Mouse (Mus musculus) T-cell, adult 2 months (primary cell): ENCODE data around the gene Pde4d.

Source experiments
- DNase-seq: peaks from one replicate; pipeline ENCODE4 v3.0.0; 2022; ENCODE audit warnings: low spot score

The Pde4d gene

DNA sequence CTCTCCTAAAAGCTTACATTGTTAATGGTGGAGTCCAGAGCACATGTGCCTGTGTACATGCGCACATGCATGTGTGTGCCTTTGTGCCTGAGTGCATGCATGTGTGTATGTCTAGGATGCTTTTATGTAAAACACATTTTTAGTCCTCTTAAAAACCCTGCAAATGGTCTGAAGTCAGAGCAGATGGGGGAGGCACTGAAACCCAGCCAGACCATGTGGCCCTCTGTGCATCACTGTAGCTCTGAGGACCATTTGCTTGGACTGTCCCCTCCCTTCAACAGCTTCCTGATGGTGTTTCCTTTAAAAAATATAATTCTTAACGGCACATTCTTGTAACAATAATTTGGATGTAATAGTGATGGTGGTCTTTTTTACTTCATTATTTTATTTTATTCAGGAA lies 1177.5 kb downstream of the Pde4d start:
- no peak for DNase-seq

DNA sequence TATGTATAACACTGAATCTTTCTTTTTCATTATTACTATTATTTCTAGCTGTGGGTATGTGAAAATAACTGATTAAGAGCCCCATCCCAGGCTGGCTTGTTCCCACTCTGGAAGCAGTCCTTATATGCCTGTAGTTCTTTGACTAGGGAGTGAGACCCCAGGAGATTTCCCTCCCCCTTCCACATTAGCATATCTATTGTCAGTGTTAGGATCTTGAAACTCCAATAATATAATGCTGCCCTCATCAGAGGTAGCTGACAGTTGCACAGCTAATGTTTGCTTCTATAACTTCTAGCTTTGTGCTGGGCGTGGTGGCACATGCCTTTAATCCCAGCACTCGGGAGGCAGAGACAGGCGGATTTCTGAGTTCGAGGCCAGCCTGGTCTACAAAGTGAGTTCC lies 1178.9 kb downstream of the Pde4d start:
- no peak for DNase-seq

DNA sequence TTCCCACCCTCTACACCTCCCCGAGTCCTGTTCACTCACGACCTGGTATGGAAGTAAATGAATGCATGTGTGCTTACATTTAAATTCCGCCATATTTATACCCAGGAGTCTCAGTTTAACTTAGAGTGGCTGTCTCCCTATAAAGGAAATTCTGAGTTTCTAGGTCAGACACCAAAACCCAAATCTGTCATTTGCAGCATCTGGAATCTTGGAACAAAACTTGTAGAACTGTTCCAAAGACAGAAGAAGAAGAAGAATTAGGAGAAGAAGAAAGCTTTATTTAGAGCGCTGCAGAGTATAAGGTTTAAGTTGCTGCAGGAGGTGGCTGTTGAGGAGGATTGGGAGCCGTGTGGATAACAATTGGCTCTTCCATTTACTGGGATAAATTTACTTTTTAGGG lies 1179.5 kb downstream of the Pde4d start:
- DNase-seq = no peak

DNA sequence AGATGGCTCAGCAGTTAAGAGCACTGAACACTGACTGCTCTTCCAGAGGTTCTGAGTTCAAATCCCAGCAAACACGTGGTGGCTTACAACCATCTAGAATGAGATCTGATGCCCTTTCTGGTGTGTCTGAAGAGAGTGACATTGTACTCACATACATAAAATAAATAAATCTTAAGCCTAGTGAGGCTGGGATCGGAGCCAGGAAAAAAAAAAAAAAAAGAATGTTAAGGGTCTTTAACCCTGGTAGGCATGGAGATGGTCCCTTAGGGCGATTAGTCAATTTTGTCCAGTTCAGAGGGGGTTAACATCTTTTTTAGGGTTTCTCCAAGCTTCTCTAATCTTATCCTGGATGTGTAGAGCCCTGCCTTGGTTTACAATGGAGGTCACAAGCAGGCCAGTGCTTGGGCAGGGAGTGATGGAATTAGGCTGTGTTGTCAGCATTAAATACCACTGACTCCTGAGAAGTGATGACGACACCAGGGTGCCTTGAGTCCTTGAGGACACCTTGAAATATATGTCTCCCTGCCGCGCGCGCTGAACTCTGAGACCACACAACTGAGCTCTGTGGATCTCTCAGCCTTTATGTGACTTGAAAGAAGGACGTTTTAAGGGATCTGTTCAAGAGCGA lies 1181.8 kb downstream of the Pde4d start:
- DNase-seq = no peak

DNA sequence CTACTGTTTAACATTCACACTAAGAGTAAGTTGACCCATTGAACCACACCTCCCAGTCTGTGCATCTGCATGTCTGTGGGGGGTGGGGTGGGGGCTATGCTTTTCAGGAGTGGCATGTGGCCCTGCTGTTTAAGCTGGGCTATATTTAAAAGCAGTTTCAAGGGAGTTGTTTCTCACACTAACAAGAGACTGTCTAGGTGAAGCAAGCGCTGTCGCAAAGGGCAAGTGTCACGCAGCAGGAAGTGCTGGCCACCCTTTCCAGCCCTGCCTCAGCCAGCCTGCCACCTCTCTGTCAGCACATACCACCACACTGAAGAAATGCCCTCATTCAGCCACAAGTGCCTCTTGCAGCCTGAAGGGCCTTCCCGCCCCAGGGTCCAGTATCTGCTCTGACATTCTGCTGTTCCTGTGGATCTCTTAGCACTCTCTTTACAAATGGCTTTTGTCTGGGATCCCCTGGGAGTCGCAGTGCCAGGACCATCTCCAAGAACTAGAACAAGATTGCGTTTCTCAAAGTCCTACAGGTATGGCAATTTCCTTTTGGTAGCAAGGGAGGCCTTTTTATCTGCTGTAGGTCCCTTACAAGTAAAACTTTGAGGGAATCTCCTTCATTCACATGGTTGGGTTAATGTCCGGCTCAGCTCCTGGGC lies 1182.8 kb downstream of the Pde4d start:
- DNase-seq = no peak

DNA sequence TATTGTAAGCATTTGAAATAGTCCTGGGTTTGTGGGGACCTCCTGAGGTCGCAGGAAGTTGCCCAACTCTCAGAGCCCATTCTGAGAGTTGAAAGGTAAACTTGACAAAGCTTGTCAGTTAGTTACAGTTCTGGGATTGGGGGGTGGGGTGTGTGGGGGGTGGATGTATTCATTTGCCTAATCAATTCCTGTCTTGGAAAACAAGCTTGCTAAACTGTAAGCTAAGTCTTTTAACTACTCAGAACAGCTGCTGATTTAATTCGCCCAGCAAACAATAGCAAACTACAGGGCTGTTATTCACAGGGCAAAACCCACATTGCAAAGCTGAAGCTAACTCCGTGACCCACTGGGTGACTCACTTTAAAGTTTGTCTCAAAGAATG lies 1183.3 kb downstream of the Pde4d start:
- DNase-seq = no peak

DNA sequence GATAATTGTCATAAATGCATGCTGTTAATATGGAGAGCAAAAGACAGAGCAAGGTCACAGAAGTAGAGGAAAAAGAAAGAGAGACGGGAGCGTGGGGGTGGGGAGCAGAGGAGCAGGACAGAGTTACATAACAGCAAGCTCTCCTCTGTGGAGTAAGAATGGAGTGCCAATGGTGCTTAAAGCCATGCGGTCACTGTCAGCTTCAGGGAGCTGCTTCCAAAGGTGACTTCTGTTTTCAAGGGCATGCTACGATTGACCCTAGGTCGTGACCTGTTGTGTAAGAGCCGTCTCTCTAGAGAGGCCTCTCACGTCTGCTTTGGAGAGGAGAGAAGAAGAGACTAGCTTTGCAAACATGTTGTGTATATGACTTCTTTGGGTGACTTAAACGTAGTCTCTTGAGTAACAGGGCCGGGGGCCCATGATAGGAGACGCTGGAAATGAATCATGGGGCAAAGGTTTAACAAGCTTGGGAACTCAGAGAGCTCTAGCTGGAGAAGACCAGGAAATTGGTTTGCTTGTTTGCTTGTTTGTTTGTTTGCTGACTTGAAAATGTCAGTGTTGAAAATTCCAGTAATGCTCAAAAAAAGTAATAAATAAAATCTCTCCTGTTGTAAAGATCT lies 1186.3 kb downstream of the Pde4d start:
- DNase-seq = no peak

DNA sequence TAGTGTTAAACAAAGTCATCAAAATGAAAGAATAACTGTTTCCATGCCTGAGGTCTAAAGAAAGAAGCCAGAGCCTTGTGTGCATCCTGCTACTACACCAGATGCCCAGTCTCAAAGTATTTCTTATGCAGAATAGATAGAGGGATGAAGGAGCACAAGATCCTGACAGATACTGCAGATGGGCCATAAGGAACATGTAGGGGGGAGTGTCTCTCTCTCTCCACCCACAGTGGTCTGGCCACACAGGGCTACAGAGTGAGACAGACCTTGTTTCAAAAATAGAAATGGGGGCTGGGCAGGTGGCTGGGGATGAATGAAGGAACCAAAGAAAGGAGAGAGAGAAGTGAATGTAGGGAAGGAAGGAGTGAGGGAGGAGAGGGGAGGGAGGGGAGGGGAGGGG lies 1188.5 kb downstream of the Pde4d start:
- DNase-seq = no peak

DNA sequence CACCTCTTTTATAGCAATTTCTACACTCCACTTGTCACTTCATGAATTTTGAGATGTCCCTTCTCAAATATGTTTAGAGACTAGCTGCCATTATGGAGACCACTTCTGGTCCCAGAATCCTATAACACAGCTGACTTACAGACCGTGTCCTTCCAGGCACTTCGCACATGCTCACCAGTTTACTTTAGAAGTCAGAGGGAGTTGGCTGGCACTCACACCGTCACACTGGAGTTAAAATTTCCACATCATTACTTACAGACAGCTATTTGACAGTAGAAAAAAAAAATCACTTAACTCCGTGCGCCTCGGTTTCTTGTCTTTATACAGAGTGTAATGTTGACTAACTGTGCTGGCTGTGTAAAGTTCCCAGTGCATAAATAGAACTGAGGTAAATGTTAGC lies 1189.5 kb downstream of the Pde4d start:
- DNase-seq = no peak

DNA sequence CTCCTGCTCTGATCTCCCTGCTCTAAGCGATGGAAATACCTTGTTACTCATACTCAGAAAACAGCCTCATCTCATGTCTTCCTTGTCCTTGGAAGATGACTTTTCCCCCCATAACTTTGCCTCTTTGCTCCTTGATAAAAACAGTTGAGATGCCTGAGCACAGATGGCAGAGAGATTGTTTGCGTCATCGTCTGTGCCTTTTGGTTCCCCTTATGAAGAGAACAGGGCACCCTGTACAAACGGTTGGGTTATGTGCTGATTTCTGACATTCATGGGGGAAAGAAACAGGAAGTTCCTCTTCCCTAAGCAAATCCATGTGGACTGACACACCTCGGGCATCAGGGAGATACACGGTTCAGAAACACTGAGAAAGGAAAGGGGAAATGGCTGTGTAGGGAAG lies 1191.8 kb downstream of the Pde4d start:
- DNase-seq = no peak

DNA sequence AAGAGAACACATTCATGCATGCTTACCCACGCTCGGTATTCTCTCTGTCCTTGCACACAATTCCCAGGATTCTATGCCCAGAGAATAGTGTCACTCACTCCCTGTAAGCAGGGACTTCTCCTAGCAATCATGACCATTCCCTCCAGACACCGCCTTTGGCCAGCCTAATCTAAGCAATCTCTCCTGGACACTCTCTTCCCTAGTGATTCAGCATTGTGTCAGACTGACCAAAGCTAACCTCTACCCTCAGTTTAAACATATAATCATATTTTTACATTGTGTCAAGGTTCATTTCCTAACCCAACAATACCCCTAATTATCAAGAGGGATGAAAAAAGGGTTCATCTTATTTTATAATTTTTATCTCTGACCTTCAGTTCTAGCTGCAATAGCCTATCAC lies 1193.7 kb downstream of the Pde4d start:
- no peak for DNase-seq

DNA sequence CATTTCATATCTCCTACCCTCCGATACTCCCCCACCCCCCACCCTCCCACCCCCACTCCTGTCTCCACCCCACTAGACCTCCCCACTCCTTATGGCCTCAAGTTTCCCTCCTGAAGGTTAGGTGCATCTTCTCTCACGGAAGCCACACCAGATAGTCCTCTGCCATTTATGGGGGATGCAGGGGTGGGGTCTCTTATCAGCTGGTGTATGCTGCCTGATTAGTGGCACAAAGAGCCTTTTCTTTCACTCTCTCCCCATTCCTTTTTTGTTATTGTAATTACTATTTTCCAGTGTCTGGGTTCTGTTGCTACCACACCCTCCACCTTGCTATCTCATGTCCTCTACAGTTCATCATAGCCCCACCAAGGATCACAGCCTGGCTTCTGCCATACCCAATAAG lies 1194.3 kb downstream of the Pde4d start:
- no peak for DNase-seq

DNA sequence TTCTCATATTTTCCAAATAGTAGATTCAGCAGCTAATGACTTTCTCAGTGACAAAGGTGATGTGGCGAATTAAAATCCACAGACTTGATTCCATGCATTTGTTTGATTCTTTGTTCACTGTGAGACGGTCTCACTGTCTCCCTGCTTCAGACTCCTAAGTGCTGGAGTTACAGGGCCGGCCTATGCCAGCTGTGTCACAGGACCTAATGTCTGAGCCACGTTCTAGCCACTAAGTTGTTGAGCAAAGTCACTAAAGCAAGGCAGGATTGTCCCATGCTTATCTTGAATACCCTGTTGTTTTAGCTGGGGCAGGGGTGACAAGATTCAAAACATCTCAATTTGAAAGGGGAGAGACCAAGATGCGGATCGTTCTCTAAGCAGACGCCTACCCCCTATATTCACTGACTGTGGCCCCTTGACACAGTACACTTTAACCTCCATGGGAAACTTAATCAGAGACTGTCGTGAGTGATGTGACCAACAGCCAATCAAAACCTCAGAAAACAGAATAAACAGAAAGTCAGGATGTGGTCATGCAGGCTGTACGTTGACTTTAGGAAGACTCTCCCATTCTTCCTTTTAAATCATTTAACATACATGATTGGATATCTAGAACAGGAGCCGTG lies 1195.6 kb downstream of the Pde4d start:
- DNase-seq = no peak

DNA sequence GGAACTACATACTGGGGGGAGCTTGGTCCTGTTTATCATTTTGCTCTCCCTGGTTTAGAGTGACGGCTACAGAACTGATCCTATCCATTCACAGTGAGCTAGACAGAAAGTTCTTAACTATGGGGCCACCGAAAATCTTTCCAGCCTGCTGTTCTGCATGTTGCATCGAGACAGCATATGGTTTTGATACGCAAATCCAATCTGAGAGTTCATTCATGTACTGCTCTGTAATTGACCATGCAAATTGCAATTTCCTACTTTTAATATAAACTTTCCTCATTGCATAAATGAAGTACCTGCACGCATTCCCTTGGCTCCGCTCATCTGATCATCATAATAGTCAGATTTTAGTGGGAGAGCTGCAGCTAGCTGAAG lies 1196.1 kb downstream of the Pde4d start:
- no peak for DNase-seq

DNA sequence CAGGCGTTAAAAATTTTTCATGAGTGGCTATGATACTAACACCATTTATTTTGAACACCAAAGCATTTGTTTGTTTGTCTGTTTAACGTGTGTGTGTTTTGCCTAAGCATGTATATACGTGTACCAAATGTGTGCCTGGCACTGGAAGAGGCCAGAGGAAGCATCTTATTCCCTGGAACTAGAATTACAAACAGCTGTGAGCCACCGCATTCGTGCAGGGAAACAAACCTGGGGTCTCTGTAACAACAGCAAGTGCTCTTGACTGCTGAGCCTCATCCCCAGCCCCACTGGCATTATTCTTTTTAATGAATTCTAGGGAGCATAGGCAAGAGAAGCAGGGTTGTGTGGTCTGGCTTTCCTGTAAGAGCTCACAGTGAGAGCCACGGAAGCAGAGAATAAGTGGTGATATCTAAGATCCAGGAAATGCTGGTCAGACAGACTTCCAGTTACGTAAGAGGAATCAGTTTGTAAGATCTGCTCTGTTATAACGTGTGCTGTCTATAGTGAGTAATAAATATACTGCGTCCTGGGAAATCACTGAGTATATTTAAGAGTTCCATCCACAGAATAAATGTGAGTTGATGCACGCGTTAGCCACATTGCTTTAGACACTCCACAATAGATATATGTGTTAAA lies 1197.0 kb downstream of the Pde4d start:
- DNase-seq = no peak

DNA sequence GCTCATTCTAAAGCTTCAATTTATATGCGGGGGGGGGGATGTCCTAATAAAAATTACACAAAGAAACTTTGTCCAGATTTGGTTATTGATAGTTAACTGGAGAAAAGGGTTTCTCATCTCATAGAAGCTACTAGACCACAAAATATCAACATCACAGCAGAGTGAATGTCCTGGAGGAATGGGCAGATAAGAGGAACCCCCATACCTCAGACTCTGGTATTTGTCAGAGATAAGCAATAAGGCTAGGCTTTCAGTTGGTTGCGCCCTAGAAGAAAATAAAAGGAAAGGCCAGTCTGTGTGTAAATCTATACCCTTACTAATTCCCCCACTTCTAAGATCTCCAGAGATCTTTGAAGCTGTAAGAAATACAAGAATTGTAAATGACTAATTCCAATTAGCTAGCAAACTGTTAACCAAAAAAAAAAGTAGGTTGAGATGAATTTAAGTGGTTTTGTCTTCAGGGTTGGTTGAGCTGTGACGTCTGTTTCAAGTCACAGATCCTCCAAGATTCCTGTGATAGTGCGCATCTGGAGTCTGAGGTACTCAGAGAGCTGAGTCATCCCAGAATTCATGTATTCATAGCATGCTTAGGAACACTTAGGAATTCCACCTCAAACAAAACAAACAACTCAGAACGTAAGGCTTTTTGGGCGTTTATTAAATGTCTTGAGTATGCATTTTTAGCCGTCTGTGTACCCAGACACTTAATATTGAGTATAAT lies 1197.9 kb downstream of the Pde4d start:
- no peak for DNase-seq

DNA sequence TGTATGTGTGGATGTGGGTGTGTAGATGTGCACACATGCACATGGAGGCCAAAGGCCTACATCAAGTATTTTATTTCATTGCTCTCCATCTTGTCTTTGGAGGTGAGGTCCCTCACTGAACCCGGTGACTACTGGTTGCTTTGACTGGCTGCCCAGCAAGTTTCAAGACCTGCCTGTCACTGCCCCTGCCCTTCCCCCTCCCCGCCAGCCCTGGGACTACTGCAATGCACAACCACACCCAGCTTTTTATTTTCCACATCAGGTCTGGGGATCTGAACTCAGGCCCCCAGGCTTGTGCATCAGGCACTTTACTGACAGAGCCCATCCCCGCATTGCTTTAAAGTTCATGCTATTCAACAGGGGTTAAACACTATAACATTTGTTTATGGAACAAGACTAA lies 1198.6 kb downstream of the Pde4d start:
- DNase-seq = no peak

DNA sequence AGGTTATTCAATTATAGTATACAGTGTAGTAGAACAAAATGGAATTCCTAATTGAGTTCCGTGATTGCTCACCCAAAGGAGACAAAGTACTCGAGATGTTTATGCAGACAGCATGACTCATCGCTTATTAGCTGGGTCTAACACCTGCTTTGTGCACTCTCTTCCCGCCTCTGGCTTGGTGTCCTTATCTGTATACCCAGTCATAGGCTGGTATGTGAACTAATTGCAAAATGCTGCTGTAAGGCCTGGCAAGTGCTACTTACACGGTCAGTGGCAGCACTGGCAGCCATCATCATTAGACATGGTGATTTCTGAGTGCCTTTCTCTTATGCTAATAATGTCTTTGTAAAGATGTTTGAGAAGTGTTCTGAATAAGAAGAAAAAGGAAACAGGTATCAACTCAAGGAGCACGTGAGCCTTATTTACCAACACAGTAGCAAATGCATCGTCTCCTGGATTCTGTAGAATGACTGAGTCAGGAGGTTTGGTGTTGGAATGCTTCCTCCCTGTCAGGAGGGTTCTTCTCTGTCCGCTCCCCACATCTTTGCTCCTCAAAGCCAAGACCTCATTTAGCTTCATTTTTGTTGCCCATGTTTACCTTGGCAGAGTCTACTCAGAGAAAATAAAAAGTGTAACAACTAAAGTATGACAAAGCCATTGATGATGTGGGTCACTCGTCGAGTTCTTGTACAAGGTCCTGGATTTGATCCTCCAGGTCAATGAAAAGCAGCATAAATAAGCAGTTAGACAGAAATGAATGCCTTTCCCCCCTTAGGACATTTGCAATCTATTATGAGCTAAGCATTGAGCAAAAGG lies 1202.2 kb downstream of the Pde4d start:
- DNase-seq = no peak

DNA sequence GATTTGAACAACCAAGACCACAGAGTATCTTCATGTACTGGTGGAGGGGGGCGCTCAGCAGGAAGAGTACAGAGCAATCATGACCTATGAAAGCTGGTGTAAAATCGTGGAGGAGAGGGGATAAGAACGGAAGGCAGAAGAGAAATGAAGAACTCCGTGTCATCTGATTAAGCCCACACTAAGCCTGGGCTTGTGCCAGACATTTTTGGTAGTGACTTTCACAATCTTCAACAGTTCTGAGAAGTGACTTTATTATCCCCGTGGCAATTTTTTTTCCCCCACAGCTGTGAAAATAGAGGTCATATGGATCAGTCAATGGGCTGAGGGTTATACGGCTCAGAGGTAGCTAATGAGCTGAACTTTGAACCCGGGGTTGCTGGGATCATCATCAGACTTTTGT lies 1202.9 kb downstream of the Pde4d start:
- DNase-seq = no peak

DNA sequence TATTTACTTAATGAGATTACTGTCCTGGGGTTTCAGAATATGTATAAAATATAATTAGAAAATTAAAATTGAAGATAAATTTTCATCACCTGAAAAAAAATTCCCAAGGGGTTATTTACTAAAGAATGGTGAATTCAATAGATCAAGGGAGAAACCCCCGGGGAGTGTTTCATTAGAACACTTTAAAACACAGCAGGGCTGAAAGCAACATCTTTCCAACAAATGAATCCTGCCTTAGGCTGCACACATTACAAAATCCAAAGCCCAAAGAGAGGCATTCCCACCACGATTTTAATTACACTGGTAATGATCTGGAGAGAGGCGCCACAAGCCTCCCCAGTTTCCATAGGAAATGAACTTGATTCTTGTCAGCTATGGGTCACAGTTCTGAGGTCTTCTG lies 1205.6 kb downstream of the Pde4d start:
- DNase-seq = no peak

DNA sequence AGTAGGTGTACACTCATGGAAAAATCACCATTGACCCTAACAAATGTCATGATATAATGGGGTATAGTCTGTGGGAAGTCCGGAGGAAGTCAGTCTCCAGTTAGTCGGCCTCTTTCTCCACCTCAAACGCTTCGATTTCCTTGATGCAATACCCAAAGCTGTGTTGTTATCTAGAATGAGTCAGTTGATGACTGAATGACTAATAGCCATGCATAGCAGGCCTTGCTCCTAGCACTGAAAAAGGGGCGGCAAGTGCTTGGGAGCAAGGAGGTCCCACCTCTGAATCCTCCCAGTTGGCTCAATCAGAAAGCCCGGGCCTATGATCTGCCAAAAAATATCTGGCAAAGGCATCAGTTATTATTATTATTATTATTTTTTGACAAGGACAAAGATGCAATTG lies 1209.4 kb downstream of the Pde4d start:
- DNase-seq = no peak

DNA sequence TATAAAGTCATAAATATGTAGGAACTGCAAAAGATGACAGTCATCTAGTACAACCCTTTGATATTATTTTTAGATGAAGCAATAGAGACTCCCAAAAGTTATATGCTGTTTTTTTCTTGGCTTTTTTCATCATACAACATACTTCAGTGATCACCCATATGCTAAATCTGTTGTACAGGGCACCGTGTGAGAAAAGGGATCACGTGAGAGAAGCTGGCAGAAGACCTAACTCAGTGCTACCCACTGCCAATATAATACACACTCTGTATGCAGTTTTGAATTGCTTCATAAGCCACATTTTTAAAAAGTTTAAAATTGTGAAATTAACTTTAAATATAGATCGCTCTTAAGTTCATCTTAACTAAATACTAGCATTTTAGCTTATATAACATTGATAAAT lies 1211.6 kb downstream of the Pde4d start:
- DNase-seq = no peak
